Mouse (Mus musculus): ENCODE results near the gene Ccdc78.
A peak's percentile ranks its signal among the peaks of the same experiment; 100 is the strongest.
"Not testable (repeated sequence)": the region's sequence is repeated elsewhere in the genome, so short reads cannot be mapped to it uniquely, and the experiment has no call there.

Gene Ccdc78

DNA sequence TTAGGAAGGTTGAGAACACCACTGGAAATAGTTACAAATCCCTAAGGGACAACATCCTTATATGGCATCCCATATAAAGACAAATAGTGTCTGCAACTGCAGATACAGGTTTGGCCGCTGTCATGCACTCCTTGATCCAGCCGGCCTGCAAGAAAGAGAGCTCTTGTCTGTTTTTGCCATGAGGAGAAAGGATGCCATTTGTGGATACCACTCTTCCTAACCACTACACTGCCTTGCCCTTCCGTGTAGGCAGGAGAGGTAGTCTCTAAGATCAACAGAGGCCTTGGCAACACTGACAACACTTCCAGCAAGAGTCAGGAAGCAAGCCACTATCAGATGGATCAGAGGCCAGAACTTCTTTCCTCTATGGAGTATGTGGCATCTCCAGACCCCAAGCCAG lies at the start of gene Ccdc78:
Gene Ccdc78, plus strand, starts transcription at position 301 of the 400 bp plus-strand sequence.
- DNase-seq (ENCODE audit: low spot score in 2 of 2) = no peak

DNA sequence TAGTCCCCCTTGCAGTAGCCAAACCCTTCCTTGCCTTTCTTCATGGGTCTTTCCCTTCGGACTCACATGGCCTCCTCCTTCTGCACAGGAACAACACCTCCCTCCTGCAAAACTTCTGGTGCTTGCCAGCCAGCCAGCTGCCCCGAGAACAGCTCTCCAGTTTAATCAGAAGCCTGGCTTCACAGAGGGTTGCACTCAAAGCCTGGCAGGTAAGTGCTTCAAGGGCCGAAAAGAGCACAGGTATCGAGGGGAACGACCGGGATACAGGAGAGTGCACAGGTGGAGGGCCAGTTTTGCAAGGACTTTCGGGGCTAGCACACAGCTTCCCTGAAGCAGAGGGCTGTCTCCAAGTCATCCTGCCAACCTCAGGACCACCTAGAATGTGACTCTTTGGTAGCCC lies 47.5 kb upstream of the Ccdc78 start:
- no peak for DNase-seq (ENCODE audit: low spot score in 2 of 2)

DNA sequence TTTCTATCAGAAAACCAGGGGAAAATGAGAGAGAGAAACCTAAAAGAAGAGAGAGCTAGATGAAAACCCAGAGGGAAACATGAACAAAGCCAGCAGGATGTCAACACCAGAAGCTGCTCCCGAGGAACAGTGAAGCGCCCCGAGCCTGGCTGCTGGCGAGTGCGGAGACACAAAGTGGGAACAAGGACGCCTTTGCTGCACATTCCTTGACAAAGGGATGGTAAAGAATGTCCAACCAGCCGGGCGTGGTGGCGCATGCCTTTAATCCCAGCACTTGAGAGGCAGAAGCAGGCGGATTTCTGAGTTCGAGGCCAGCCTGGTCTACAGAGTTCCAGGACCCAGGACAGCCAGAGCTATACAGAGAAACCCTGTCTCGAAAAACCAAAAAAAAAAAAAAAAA lies 44.9 kb upstream of the Ccdc78 start:
- not testable (repeated sequence) for DNase-seq (ENCODE audit: low spot score in 2 of 2)

DNA sequence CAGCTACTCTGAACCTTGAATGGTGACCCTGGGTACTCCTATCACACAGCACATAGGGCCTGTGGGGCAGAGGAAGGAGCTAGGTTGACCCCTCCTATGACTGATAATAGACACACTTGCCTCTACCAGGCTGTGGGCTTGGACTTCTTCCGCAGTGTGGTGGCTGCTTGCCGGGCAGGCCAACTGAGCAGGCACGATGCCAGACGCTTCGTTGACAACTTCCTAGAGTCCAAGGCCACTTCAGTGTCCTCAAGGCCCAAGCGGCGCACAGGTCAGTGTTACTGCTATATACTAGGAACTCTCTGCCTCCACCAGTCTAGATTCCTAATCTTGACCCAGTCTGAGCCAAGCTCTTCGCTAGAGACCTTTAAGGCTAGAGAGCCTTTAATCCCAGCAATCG lies 42.5 kb upstream of the Ccdc78 start:
- DNase-seq (ENCODE audit: low spot score in 2 of 2) = no peak

DNA sequence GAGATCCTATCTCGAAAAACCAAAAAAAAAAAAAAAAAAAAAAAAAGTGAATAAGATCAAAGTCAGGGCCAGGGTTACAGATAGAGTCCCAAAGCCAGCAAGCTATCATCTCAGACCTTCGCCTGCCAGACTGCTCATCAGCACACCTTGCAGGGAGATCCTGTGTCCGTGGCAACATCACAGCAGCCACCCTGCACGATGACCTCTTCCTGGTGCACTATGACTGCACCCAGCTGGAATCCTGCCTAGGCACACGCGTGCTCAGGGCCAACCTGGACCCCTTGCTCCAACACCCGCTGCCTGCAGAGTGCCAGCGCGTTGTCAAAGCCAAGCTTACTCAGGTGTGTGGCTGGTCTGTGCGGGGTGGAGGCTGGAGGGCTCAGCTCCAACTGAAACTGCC lies 42.1 kb upstream of the Ccdc78 start:
- no peak for DNase-seq (ENCODE audit: low spot score in 2 of 2)

DNA sequence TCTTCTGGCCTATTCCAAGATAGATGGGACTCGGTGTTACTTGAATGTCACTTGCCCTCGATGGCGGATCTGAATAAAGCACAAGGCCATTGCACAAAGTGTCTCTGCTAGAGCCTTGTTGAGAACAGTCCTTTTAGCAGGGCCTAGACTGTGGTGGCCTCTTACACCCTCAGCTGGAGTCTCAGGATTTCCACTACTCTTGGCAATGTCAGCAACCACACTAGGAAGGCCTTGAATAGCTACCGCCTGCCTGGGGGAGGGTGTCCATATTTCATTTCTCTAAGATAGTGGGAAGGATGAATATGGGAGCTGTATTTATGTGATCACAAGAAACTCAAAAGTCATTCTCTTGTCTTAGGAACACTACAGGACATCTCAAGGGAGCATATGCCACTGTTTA lies 38.1 kb upstream of the Ccdc78 start:
- DNase-seq (ENCODE audit: low spot score in 2 of 2) = no peak

DNA sequence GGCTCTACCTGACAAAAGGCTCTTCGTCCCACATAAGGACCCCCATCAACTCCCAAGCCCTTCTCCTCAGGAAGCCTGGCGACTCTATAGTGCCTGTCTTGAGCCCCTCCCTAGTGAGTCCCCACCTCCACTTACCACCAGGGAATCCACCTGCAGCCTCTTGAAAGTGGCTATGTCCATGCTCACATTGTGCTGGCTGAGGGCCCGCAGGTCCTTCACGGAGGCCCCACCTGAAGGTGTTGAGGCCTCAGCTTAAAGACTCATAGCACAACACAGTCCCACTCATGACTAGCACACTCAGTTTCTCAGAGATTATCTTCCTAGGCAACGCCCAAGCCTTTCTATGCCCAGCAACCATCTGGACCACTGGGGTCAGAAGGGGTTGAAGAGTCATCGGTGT lies 37.1 kb upstream of the Ccdc78 start:
- no peak for DNase-seq (ENCODE audit: low spot score in 2 of 2)

DNA sequence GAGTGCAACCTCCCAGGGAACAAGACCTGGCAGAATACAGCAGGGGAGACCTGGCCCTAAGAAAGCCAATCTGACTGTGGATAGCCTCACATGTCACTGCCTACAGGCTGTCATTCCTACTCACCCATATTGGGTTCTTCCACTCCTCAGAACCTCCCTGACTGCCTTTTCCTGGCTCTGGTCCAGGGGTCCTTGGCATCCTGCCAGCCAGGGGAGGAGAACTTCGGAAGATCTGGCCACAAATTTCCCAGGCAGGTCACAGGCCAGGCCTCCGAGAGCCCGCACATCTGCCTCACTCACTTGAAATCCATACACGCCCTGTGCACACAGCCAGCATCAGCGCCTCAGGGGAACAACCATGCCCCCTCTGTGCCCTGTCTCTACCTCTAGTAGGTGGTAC lies 34.9 kb upstream of the Ccdc78 start:
- DNase-seq (ENCODE audit: low spot score in 2 of 2) = no peak

DNA sequence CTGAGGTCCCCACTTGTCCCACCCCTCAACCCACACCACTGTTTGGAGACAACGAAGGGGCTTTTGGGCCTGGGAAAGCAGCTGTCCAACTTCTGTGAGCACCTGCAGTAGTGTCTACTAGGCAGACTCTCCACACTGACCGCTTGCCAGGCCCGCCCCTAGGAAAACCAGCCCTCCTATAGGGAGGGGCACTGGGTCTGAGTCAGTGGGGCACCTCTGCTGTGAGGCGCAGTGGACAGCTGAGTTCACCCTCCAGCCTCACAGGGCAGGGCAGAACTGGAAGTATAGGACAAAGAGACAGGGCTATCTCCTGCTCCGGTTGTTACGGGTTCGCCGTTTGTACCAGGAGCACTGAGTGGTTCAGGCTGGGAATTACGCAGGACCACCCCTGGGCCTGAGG lies 32.1 kb upstream of the Ccdc78 start, which contains the start of gene Msln:
Gene Msln, minus strand, starts transcription at position 138 of the 400 bp plus-strand sequence.
- DNase-seq (ENCODE audit: low spot score in 2 of 2) = no peak

DNA sequence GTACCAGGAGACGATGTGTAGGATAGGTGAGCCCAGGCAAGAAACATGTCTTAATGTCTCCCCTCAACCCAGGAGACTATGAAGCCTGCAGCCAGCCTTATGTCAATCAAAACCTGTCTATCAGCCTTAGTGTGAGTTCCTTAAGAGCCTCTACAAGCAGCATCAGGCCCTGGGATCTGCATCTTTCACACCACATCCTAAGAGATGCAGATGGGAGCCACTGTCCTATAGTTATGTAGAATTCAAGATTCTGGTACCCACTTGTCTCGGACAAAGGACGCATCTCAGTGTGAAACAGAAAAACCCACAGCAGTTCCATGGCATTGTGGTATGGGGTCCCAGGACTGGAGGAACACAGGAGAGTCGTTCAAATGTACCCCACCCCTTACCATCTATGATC lies 31.3 kb upstream of the Ccdc78 start:
- no peak for DNase-seq (ENCODE audit: low spot score in 2 of 2)

DNA sequence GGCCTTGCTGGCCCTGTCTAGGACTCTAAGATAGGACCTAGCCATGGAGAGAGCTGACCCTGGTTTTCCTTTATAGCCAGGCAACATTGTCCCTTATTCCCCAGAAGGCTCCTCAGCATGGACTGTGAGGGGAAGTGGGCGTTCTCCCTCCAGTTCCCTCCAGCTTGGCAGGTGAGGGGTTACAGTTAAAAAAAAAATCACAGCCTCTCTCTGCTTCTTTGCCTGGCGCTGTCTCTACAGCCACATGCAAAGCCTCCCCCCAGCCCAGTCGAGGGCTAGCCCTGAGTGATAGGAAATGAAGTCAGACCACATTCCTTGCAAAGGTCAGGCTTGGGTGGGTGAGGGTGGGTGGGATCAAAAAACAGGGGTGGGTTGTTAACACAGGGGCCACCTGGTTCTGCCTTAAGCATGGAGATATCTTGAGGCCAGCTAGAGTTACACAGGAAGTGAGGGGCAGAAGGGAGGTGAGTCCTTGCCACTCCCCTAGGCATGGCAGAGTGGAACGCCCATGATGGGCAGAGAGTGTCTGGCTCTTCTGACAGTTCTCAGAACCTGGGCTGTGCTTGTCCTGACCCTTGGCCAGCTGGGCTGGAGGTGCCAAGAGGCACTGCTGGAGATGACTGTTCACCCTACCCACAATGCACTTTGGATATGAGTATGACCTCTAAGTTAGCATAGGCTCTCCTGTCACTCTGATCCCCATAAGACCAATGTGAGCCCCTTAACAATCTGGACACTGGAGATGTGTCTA lies 30.6 kb upstream of the Ccdc78 start:
- no peak for DNase-seq (ENCODE audit: low spot score in 2 of 2)

DNA sequence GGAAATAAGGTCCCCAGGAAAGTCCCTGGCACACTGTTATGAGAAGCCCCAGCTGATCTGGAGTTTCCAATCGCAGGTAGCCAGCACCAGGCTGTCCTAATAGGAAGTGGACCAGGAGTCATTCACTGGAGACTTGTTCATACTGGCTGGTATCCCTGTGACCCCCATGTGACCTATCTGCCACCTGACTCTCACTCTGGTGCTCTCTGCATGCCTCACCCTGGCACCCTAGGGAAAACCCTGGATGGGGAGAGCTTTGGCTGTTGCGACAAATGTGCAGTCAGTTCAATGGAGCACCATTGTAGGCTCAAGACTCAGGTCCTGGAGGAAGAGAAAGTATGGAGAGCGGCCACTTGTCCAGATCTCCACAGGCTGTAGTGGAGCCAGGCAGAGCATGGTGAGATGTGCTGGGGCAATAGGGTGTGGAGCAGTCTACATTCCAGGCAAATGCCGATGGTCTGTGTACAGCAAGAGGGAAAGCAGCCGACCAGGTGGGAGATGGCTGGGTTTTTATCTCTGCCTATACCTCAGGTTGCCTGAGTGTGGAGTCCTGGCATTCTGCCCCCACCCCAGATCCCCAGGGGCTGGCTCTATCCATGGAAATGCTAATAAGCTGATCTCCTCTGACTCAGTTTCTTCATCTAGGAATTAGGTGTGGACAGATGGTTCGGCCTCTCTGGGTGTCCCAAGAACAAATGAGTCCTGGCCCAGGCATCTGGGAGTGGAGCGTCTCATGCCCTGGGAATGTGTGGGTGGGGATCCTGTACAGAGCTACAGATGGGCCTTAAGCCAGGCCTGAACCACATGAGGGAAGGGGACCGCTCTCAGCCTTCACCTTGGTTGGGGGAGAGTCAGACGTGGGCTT lies 29.8 kb upstream of the Ccdc78 start:
- no peak for DNase-seq (ENCODE audit: low spot score in 2 of 2)

DNA sequence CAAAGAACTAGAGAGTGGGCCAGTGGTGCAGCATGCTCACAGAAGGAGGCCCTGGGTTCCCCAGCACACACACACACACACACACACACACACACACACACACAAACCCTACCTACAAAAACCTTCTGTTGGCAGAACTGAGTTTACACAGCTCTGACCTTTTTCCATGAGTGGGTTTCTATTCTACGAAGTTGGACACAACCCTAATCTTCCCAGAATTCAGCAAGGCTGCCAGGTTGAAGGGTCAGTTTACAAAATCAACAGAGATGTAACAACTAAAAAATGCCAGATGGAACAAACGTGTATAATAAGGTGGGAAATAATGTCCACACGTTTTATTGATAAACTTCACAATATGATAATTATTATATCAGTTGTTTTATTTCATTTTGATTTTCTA lies 28.7 kb upstream of the Ccdc78 start:
- DNase-seq (ENCODE audit: low spot score in 2 of 2) = no peak

DNA sequence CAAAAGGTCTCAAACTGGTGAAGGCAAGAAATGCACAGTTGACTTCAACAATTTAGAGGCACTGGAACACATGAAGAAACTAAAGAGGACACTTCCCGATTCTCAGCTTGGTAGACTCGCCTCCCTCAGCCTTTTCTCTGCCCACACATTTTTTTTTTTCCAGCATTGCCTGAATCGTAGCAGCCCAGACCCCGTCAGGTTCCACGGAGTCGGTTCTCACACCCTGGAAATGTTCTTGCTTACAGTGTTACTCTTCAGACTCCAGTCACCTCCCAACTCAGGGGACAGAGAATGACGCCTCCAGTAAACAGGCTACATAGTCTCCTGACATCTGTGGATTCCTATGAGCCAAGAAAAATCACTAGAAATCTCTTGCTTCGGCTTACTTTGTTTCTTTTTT lies 26.2 kb upstream of the Ccdc78 start:
- no peak for DNase-seq (ENCODE audit: low spot score in 2 of 2)

DNA sequence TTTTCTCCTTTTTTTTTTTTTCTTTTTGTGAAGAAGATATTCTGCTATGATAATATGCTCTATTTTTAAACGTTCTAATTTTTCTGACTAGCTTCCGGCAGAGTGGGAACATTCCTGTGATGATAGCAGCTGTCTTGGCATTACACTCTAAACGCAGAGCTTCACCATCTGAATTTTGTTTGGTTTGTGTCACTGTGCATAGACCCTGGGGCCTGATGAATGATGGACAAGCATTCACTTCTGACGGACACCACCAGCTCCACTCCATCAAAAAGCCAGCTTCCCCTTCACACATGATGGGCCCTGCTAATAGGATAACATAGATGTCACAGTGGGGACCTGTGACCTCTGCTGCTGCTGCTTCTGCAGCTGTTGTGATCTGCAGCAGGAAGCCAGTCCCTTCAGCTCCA lies 24.8 kb upstream of the Ccdc78 start:
- peak in 1 of 2 experiments; percentile 55 for DNase-seq (ENCODE audit: low spot score in 2 of 2)

DNA sequence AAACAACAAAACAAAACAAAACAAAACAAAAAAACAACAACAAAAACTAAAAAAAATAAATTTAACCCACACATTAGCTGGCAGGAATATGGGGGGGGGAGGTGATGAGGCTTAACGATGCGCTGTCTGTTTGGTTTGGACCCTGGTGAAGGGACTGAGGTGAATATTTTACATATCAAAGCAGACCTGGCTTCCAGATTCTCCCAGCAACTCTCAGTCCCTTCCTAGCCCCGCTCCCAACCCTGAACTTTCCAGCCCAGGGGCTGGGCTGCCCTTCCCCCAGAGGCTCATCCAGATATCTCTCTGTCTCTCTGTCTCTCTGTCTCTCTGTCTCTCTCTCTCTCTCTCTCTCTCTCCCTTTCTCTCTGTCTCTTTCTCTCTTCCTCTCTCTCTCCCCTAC lies 23.8 kb upstream of the Ccdc78 start:
- DNase-seq (ENCODE audit: low spot score in 2 of 2) = no peak

DNA sequence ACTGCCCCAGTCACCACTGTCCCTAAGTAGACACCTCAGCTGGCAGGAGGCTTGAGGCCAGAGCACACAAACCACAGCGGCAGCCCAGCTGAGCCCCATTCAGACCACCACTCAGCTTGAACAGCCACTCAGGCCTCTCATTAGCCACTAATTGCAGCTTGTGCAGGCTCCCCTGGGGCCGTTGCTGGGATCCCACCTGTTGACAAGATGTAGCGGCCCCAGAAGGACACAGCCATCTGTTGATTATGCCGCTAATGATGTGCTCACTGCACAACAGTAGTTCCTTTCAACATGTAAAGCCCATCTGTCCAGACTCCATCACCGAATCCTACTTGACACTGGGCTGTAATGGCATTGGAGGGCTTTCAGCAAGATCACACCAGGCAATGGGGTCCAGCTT lies 20.5 kb upstream of the Ccdc78 start:
- no peak for DNase-seq (ENCODE audit: low spot score in 2 of 2)

DNA sequence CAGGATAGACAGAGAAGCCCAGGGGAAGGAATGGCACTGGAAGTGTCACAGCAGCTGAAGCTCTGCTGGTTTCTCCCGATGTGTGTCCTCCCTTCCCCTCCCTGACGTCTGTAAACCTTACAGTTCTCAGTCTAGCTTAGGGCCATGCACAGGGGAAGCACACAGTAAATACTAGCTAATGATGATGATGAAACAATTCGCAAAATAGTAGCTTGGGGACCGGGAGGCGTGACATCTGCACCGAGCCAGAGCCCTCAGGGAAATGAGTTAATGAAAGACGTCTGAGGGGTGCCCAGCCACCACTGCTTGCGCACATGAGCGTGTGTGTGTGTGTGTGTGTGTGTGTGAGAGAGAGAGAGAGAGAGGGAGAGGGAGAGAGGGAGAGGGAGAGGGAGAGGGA lies 17.0 kb upstream of the Ccdc78 start:
- DNase-seq (ENCODE audit: low spot score in 2 of 2) = no peak

DNA sequence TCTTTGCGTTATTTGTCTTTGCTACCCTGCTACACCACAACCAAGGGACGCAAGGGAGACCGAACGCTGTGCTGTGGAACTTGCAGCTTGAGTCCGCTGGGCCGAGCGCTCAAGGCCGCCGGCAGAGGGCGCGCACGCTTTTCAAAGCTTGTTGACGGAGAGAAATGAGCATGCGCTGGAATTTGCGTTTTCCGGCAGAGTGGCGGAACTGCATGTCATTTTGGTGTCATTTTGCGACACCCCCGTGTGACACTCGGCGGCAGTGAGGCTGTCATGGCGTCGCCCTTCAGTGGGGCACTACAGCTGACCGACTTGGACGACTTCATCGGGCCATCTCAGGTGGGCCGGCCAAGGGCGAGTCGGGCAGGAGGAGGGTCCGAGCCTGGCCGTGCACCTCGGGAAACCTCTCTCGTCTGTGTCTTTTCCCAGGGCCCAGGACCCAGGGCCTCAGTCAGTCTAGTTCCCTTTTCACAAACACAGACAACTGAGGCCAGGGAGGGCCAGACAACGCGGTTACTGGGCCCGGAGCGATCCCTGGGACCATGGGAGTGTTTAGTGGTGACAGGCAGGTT lies 12.7 kb upstream of the Ccdc78 start, which contains the start of gene Narfl:
Gene Narfl, plus strand, starts transcription at position 228 of the 572 bp plus-strand sequence.
- peak; percentile 90 to 99 for DNase-seq (ENCODE audit: low spot score in 2 of 2)

DNA sequence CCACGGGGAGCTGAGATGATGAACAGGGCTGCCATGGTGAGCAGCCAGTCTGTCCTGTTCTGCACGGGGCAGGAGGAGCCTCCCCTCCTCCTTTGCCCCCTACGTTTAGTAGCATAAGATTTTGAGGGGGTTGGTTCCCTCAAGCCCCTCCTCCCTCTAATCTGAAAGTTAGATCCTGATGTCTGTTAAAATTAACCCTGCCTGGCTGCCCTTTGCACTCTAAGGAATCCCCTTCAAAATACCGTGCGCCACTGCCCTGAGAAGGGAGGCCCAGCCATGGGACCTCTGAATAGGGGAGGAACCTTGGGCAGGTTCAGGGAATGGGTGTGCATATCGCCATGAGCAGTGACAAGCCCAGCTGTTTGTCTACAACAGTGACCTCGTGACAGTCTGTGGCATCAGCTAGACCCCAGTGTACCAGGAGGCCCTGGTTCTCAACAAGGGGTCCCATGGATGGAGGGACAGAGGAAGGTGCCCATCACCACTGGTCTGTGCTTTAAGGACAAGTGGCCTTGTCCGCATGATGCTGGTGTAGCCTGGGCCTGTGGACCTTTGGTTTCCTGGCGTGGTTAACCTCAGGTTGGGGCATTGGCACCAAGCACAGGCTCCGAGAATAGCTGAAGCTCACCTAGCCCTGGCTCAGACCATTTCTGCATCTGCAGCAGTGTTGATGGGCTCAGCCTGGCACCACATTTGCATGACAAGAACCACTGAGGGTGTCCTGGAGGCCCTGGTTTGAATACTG lies 10.9 kb upstream of the Ccdc78 start:
- DNase-seq (ENCODE audit: low spot score in 2 of 2) = no peak

DNA sequence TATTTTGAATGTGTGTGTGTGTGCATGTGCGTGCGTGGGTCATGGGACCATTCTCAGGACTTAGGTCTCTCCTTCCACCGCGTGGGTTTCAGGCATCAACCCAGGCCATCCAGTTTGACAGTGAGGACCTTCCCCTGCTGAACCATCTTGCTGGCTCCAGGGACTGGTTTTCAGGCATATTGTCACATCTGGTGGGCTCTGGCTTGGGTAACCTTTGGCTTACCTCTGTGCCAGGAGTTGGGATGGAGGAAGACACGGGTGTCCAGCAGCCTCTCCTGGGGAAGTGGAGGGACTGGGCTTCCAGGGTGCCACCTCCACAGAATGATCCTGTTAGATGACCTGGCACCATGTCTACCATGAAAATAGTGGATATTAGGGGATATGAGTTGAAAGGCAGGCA lies 8.4 kb upstream of the Ccdc78 start:
- no peak for DNase-seq (ENCODE audit: low spot score in 2 of 2)

DNA sequence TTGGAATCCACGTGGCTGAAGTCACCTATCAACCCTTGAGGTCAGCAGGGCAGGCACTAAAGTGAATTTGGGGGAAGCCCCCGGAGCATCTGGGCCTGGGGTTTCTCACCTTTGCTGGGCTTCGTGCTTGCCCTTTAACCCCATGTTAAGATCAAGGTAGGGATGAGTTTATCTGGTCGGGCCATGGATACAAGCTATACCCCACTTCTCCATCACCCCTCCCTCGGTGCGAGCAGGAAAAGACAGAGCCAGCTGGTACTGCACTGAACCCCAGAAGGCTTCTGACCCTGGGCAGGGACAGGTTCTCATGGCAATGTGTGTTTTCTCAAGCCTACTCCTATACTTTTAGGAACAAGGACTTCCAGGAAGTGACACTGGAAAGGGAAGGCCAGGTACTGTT lies 5.0 kb upstream of the Ccdc78 start:
- DNase-seq (ENCODE audit: low spot score in 2 of 2) = no peak

Data from left cerebral cortex, adult 9 months (tissue).